Mouse (Mus musculus) heart, postnatal 25 days (tissue): ENCODE measurements around the gene 1500009C09Rik. TPM values are rescaled to one million over a fixed set of nuclear protein-coding genes. Genes with fewer than 3 reads are reported as not detected.

ENCODE experiments used
- DNase-seq: peaks from one replicate; pipeline ENCODE4 v3.0.0; 2022; ENCODE audit warnings: low spot score
- intact Hi-C: fragments of 180-260 bp; cut with DNase I; formaldehyde crosslinking; loops from one replicate; pipeline ENCODE4 v1.15.1; 2025
- total RNA-seq, 2 experiments: library from RNA; stranded (reverse); gene quantifications; 2 replicates each; pipeline ENCODE4 v1.2.3; 2021

1500009C09Rik gene
- total RNA-seq, 2 experiments from 2014 or later, result not detected

DNA sequence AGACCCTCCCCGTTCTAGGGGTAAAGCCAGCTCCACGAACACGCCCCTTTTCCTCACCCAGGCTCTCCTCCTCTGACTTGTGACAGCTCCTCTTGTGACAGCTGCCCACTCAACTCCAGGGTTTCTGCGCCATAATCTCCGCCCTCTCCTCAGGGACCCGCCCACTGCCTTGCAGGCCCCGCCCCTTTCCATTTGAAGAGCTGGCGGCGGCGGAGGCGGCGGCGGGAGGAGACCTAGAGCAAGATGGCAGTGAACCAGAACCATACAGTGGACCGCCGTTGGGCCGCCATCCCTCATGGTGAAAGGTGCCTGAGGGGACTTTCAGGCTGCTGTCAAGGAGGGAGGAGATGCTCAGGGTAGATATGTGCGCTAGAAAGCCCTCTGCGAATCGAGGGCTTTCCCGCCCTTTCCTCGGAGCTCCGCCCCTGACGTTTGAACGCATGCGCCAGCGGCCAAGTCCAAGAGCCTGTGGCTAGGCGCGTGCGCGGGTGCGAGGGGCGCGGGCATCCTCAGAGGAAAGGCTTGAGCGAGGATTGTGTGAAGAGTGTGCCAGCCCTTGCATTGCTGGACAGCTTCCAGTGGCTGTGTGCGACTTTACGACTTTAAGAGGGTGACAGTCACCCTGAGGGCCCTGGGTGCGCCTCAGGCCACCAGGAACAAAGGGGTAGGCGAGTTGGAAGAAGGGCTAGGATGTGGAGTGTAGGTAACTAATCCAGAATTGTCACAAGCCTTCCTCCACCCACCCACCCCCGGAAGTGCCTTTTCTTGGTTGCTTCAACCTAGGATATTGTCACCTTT, 46.8 kb downstream of the 1500009C09Rik start, which contains the start of gene Wbp2nl:
TSS of gene Wbp2nl (plus strand) at position 191 of the 798 bp plus-strand sequence.
- no peak for DNase-seq
- intact Hi-C loops, result no loop called here

GRCm38 (mm10) chr15:82307107-82307506, 54.9 kb downstream of the 1500009C09Rik start:
- no peak for DNase-seq
- intact Hi-C loops, result no loop called here

DNA sequence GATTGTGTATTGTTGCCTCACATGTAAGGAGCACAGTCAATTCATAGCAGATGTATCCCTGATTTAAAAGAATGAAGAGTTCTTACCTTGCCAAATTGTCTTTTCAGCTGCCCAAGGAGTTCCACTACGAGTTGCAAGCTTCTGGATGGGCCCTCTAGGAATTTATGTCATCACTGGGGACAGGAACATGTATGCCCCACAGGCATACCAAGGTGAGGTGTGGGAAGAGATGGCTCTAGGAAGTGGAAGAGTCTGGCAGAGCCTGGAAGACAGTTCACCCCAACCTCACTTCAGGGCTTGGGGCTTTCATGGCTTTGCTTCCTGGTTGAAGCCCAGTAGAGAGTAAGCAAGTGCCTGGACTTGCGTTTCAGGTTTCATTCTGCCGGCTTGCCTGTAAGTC, 56.2 kb downstream of the 1500009C09Rik start:
- no peak for DNase-seq
- intact Hi-C loops, result no loop called here

Other genes starting within 250 kb of the 1500009C09Rik start
- 10 to 100 TPM; 24.4 to 25.9 TPM for gene Desi1, start 218.5 kb upstream of the 1500009C09Rik start, total RNA-seq
- 10 to 100 TPM; 48.2 to 52.5 TPM for gene Snu13, start 204.8 kb upstream of the 1500009C09Rik start, total RNA-seq
- not detected for gene 4930407I10Rik, start 193.2 kb upstream of the 1500009C09Rik start, total RNA-seq
- gene Mei1, start 182.4 kb upstream of the 1500009C09Rik start, total RNA-seq, result not detected
- 1 to 10 TPM; 4.4 to 6.4 TPM for gene Ccdc134, start 124.5 kb upstream of the 1500009C09Rik start, total RNA-seq
- 10 to 100 TPM; 20.5 to 21.8 TPM for gene Srebf2, start 105.2 kb upstream of the 1500009C09Rik start, total RNA-seq
- under 1 TPM; 0.13 to 0.20 TPM for gene Shisa8, start 39.6 kb upstream of the 1500009C09Rik start, total RNA-seq
- under 1 TPM in 1 of 2 experiments, not detected in 1; 0.36 TPM for gene Tnfrsf13c, start 28.0 kb upstream of the 1500009C09Rik start, total RNA-seq
- gene Cenpm, start 7.6 kb upstream of the 1500009C09Rik start, total RNA-seq, result under 1 TPM; 0.36 to 0.78 TPM
- gene Sept3, start 22.5 kb downstream of the 1500009C09Rik start, total RNA-seq, result under 1 TPM; 0.31 to 0.87 TPM
- gene Wbp2nl, start 46.6 kb downstream of the 1500009C09Rik start, total RNA-seq, result not detected
- gene Naga, start 86.5 kb downstream of the 1500009C09Rik start, total RNA-seq, result 10 to 100 TPM; 32.0 to 33.3 TPM
- gene Pheta2, start 86.5 kb downstream of the 1500009C09Rik start, total RNA-seq, result 1 to 10 TPM in 1 of 2 experiments, under 1 TPM in 1; 0.70 to 1.4 TPM
- gene Smdt1, start 86.6 kb downstream of the 1500009C09Rik start, total RNA-seq, result 100 to 1,000 TPM; 203 to 204 TPM
- 100 to 1,000 TPM; 683 to 734 TPM for gene Ndufa6, start 101.9 kb downstream of the 1500009C09Rik start, total RNA-seq
- 10 to 100 TPM; 21.5 to 25.4 TPM for gene Cyp2d22, start 127.9 kb downstream of the 1500009C09Rik start, total RNA-seq
- gene Cyp2d11, start 141.6 kb downstream of the 1500009C09Rik start, total RNA-seq, result under 1 TPM; 0.21 to 0.22 TPM
- gene Cyp2d10, start 154.8 kb downstream of the 1500009C09Rik start, total RNA-seq, result not detected
- gene Cyp2d9, start 181.0 kb downstream of the 1500009C09Rik start, total RNA-seq, result not detected